Mouse (Mus musculus) frontal cortex, postnatal 14 days (tissue): ENCODE measurements at regions not wholly inside any gene's neighbourhood (a gene's known extent, or its start where the extent isn't known, plus 50 kb on each side); places are given as distances from the start of the nearest gene placed in this dataset.

Experiments used
- DNase-seq, 2 experiments: peaks; one replicate each; pipeline ENCODE4 v3.0.0; 2022; ENCODE audit warnings: low spot score in 2 of 2

DNA sequence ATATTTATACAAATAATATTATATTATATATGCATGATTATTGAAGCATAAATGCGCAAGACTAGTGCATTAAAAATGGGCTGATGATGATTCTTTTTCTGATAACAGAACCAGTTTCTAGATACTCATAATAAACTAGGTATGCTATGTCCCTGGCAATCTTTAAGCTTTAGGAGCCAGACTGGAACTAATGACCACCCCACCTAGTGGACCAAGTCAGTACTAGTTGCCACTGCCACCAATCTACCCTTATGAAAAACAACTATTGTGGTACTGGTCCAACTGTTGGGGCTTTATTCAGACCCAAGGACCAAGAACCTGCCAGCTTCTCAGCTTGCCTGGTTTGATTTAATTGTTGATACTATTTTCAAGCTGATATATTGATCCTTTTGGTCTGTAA is 722.8 kb downstream of the Dach1 start:
- DNase-seq: no peak

DNA sequence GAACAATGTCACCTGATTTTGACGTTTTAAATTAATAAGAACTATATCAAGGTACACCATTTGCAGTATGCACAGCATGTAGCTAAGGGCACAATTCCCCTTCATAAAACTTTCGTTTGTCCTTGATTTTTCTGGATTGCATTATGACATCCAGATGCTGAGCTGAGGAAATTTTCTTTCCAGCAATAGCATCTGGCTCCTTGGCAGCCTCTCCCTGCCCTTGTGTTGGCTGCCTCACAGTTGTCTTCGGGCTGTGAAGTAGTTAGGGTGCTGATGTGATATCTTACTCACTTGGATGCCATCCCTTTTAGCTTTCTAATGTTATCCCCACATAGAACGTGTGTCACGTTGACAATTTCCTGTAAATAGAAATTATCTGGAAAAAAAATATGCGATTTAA is 729.2 kb downstream of the Dach1 start:
- no peak for DNase-seq

DNA sequence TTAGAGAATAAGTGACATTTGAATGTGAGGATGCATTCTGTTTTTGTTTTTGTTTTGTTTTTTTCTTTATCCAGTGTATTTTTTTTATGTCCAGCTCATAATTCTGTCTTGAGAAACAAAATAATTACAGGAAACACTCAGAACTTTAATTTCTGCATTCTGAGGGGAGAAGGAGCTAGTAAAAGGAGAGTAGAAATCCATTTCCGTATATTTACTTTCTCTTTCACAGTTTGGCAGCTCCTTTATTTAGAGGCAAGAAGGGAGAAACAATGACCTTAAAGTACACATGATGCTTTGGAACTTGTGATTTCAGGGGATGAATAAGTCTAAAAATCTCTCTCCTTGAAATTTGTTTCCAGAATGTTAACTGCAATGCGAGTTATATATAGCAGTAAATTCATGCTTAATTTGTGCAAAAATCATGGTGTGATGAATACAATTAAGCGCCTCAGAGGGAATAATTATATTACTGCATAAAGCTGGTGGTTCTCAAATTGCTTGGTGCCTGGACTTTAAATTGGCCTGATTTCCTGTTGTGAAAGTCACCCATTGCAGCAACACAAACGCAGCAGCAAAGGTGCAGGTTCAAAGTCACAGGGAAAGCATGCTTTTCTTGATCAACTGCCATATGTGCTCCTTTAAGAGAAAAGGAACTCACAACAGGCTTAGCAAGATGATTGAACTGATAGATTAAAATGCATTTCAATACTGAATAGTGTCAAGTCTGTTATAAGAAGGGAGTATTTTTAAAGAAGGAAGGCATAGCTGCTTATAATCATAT is 733.9 kb downstream of the Dach1 start:
- no peak for DNase-seq

DNA sequence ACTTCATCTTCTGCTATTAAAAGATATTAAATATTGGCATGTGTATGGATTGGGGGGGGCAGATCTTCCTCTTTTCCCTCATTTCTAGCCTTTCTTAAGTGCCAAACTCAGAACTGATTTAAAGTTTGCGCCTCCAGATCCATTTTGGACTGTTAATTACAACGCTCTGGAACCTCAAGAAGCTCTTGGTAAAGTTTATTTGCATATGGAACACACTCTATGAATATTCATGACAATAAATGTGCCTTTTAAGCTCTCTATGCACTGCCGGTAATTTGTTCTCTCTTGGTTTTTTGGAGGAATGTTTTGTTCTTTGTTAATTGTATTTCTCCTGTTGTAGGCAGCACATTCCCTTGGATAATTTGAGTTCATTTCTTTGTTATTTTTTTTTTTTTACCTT is 738.3 kb downstream of the Dach1 start:
- no peak for DNase-seq

DNA sequence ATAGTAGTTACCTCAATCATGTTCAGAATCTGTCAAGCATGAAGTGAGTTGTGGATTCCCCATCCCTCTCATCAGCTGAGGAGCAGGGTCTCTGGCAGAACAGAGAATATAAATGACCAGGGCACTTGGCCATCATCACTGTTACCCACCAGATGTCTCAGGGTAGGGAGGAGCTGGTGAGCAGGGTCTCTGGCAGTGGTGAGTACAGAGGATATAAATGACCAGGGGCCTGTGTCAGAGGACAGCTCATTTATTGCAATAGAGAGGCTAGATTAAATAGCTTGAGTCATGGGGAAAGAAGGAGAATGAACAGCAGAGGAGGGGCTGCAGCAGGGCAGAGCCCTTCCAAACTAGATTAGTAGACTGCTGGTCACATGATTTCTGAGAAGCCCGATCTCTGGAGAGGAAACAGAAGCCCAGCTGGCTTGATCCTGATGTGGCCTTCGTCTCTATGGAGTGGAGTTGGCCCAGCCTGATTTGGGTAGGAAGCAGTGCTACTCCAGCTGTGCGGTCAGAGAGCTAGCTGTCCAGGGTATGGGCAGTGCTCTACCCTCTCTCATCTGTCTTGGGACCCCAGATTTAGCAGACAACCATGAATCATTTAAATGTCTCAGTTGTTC is 766.3 kb downstream of the Dach1 start:
- DNase-seq: no peak

DNA sequence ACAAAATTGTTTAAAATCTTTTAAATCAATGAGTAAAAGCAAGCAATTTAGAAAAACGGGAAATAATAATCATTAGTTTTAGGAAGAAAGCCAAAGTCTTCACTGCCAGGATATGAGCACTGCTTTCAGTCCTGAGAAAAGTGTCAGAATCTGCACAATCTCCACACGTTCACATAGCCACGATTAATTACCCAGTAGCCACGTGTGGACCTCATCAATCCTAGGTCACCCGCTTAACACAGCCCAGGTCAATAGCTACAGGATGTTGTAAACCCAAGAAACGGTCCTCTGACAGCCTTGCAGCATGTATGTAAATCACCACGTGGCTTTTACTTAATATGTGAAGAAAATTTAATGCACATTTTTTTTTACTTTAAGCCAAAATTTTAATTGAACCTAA is 773.2 kb downstream of the Dach1 start:
- no peak for DNase-seq

DNA sequence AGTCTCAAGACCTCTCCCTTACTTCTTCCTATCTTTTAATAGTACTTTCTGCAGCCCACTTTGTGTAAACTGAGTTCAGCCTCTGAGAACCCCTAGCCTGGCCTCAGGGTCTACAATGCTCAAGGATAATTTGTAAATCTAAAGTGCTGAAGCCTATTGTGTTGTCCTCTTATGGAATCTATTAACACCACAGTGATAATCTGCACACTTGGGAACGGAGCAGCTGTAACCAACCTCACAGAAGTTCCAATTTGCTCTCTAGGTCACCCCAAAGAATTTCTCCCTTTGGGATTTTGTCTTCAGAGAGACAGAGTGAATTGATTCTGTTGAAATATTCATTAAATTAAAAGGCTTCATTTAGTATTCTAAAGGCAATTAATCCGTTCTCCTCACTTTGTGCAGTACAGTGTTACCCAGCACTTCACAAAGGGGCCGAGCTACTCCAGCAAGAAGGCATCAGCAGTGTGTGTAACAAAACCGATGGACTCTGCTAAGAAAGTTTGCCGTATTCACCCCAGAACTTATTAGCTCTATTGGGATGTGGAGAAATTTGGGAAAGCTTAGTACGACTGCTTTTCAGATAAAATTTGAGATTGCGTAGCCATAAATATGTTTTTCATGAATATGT is 773.7 kb downstream of the Dach1 start:
- DNase-seq: no peak

DNA sequence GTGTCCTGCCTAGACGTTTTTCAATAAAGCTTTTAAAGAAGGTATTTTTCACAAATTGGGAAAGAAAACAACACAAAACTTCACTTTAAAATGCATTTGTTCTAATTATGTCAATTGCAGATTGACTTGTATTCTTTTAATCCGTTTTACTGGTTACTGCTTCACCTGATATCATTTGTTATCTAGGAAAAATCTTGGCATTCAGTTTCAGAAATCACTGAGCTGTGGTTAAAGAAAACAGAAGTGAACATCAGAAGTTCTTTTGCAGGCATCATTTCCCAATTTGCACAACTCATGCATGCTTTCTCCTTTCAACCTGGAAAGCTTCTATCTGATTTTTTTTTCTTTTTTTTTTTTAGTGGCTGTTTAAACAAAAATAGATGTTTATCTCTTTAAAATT is 780.6 kb downstream of the Dach1 start:
- DNase-seq: no peak

DNA sequence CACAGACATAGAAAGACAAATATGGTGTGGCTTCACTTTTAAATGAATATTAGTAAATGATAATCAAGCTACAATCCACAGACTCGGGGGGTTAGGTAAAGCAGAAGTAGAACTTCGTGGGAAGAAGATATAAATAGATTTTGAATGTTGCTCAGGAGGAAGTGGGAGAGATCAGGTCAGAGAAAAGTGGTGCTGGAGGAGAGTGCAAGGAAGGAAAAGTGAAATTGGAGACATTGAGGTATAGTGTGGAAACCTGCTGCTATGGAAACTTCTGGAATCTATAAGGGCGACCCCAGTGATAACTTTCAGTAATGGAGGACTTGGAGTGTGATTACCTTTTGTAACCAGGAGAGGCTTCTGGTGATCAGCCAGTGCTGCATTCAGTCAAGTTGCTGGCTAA is 789.4 kb downstream of the Dach1 start:
- DNase-seq: no peak

DNA sequence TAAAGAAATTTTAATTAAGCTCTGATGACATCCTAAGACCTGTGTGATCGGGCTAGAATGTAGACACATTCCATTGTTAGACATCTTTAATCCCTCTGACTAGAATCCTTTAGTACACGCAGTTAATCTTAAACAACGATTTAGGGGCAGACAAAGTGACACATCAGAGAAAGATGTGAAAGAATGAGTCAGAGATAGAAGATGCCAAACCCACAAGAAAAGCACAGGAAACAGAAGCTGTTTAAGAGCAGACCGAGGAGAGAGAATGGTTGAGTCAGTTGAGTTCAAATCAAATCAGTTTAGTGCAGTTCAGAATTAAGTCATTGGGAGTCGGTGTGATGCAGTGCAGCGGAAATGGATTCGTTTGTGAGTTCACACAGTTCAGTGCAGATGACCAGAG is 812.6 kb downstream of the Dach1 start:
- DNase-seq: no peak

DNA sequence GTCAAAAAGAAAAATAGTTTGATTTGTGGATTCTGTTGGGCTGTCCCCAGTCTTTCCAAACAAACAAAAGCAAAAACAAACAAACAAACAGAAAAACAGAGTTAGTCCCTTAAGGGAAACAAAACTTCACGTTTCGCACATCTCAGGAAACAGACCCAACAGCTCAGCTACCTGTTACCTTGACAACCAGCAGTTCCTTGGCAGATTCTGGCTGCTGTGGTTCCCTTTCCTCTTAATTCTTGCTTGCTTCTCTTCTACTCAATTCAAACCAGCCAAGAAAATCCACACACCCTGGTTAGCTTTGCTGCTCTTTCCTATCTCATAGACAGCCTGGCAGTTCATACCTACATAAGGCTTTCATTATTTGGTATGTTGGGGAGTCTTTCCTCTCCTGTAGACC is 821.6 kb downstream of the Dach1 start:
- no peak for DNase-seq

DNA sequence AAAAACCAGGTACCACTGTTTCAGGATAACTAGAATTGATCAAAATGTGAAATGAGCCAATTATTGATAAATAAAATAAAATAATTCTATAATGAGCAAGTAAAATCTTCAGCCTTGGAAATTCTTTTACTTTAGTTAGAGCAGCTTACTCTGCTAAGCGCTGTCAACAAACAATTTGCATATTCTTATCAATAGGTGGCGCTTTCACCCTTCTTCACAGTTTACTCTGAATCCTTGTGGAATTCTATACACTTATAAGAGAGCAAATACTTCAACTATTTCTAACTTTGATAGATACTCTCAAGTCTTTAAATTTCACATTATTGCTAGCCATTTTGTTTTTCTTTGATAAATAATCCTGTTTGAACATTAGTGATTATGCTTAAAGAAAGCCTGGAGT is 812.5 kb upstream of the Klhl1 start:
- DNase-seq: no peak

DNA sequence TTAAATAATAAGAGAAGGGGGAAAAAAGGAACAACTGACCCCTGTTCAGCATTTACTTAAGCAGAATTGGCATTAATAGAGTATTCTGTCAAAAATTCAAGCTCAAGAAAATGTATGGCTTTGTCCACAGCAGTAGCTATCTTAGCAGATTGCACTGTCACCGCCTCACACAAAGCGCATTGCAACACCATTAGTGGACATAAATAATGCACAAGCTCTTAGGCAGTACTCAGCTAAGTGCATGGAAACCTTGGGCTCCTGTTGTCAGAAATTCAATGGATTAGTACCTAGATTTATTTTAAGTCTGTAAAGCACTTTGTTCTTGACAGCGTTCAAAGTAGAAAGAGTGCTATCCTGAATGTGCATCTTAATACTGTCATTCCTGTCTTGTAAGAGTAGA is 811.1 kb upstream of the Klhl1 start:
- DNase-seq: no peak

DNA sequence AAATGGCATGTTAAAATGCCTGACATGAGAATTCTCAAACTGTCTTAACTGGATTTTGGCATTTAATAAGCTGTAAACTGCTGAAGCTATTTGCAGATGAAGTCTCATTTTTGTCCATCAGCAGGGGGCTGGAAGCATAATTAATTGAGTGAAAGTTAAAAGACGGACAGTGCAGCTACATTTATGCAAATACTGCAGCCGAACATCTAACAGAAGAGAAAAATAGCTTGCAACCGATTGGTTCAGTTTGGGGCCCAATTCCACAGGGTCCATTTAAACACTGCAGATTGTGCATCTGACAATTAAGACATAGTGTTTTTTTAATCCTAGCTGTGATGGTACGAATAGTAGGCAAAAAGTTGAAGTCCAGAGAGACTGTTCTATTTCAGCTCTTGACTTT is 774.2 kb upstream of the Klhl1 start:
- DNase-seq: no peak

DNA sequence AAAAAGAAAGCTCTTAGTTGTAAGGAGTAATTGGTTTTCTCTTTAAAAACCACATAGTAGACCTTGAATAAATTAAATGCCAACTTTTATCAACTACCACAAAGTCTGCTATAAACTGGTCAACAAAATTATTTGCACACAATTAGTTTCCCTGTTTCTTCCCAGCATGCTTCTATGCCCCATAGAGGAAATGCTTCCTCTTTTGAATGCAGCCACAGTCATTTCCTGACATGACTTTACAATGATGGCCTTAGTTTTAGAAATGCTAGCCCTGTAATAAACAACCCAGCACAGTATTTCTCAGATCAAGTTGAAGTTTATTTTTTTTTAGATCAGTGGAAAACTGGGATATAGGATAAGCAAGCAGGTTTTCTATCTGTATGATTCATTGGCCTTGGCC is 768.5 kb upstream of the Klhl1 start:
- no peak for DNase-seq

DNA sequence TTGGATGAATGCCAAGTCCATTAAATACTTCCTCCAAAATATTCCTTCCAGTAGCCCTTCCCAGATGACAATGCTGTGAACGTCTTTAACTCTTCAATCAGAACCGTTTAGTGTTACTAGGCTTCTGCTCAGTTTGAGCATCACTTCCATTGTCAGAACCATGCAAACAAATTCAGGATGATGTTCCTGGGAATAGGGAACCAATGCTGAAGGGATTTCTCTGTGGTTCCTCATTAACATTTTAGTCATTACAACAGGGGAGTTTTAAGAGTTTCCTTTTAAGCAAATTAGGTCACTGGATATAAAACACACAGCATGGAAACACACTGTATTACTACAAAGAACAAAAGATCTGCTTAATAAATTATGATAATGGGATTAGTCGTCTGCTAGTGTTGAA is 739.6 kb upstream of the Klhl1 start:
- no peak for DNase-seq
